Mouse (Mus musculus) lung, postnatal 10 days (tissue): ENCODE data around the gene Parp2.
A peak's percentile ranks its signal among the peaks of the same experiment; 100 is the strongest.
"Not testable (repeated sequence)": the region's sequence is repeated elsewhere in the genome, so short reads cannot be mapped to it uniquely, and the experiment has no call there.

Experiments used
- DNase-seq: peaks from one replicate; pipeline ENCODE4 v3.0.0; 2021

The Parp2 gene

DNA sequence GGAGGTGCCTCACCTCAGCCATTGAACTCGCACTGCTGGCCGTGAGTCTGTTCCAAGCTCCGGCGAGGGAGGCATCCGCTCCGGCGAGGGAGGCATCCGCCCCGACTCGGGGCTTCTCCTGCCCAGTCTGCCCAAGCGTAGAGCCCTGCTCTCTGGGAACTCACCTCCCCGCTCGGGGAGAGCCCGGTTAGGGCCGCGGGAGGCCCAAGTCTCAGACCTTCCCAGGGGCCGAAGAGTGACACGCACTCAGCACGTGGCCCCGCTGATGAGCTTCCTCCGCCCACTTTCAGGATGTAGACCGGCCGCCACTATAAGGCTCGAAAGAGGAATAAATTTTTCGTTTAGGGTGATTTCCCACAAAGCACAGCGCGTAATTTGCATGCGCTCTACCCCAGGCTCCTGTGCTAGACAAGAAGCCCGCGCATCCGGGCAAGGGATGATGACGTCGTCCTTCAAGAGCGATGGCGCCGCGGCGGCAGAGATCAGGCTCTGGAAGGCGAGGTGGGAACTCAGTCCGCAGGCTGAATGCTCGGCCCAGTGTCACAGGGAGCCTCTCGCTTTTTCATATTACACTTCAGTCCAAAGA lies at the start of gene Parp2, which contains the start of gene Ccnb1ip1:
Parp2 (plus strand) TSS at position 355 of the 586 bp plus-strand sequence.
Ccnb1ip1 (minus strand) TSS at position 246 of the 586 bp plus-strand sequence.
- peak; percentile 98 for DNase-seq

DNA sequence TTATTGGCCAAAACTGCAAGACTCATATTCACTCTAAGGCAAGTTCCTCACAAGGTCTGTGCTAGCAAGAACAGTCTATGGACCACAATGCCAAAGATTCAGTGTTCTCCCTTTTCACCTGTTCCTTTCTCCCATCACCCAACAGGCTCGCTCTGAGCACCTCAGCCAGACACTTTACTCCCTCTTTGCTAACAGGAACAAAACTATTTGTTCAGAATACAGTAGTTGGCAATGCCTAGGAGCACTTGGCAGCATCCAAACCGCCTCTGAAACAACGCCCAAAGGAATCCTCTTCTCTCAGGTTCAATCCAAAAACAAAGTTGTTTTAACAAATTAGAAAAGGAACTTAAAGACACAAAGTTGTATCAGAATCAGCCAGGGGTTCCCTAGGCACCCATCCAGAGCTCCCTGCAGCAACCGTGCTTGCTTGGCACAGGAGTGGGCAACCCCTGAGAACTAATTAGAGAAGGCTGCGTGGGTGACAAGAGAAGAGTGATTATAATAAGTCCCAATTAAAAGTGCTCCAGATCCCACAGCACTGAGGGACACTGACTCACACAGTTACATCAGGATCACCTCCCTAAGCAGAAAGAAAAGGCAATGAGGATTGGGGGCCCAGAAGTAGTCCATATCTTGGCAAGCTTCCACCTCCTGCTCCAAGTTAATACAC lies 49.1 kb upstream of the Parp2 start:
- no peak for DNase-seq

DNA sequence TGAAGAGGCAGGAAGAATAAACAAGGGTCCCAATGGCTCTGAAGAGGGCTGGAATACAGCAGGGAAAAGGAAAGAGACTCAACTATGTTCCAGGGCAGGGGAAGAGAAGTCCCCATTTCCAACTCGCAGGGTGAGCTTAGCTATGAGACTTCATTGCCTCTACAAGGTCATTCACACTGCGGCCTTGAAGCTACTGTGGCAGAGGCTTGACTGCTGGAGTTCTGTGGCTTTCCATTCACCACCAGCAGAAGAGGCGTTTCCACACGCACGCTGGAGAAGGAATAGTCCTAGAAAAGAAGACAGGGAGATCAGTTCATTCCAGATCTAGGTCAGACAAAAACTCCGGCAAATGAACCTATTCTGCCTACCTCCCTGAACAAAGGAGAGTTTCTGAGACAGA lies 41.9 kb upstream of the Parp2 start:
- DNase-seq = no peak

DNA sequence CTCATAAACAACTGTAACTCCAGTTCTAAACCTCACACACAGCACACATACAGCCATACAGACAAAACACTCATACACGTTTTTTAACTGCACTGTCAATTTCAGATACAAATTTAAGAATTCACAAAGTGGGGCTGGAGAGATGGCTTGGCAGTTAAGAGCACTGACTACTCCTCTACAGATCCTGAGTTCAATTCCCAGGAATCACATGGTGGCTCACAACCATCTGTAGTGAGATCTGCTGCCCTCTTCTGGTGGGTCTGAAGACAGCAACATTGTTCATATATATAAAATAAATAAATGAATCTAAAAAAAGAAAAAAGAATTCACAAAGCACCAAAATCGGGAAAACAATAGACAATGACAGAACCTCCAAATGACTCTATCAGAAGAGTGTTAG lies 36.3 kb upstream of the Parp2 start:
- peak; percentile 7 for DNase-seq

DNA sequence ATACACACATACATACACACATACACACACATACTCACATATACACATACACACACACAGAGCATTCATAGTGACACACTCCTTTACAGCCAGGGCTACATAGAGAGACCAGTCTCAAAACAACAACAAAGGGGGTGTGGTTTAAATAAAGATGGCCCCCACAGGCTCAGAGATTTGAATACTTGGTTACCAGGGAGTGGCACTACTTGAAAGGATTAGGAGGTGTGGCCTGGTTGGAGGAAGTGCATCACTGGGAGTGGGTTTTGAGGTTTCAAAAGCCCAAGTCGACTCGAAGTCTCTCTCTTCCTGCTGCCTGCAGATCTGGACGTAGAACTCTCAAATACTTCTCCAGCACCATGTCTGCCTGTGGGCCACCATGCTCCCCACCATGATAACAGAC lies 25.5 kb upstream of the Parp2 start:
- DNase-seq = no peak

DNA sequence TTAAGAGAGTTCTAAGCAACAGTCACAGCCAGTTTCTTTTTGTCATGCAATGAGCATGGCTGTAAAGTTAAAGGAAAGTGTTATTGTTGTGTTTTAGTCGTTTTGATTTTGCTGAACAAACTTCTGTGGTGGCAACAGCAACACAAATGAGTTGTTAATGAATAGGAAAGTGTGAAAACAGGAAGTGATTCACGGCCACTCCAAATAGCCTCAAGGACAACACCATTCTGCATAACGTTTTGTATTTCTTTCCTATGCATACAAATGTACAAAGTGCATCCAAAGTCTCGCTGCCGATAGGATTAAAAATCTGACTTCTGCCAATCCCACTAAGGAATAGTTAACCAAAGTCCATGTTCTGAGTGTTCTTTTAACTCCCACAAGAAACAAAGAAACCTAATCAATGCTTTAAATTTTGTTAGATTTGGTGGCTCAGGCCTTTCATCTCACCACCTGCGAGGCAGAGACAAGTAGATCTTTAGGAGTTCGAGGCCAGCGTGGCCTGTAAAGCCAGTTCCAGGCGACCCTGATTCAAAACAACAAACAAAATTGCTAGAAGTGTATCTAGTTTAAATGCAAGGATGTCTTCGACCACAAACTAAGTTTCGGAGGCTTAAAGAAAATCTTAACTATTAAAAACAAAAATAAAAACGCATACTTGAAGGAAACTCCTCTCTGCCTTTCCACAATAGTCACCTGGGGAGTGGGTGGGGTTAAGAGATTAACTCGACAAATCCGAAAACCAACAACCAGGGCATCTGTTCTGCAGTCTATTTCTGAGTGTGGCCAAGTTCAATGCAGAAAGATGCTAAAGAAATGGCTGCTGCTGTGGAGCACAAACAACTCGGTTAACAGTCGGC lies 23.0 kb upstream of the Parp2 start:
- DNase-seq = peak; percentile 15

DNA sequence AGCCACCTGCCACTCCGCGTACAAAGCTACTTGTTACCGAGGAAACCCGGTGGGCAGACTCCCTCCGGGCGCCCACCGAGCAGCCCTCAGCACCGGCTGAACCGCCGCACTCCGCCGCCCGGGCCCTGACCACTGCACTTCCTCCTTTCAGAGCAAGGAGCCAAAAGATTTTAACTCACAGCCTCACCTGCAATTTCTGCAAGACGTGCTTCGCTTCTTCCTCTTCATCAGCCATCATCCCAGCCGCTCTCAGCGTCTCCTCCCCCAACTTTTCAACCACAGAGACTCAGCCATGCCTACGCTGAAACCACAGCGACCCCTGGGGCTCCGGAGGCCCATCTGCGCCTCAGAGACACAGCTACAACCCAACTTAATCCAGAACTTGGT lies 22.4 kb upstream of the Parp2 start, which contains the start of gene Ttc5:
Ttc5 (minus strand) TSS at position 269 of the 387 bp plus-strand sequence.
- peak; percentile 94 for DNase-seq

DNA sequence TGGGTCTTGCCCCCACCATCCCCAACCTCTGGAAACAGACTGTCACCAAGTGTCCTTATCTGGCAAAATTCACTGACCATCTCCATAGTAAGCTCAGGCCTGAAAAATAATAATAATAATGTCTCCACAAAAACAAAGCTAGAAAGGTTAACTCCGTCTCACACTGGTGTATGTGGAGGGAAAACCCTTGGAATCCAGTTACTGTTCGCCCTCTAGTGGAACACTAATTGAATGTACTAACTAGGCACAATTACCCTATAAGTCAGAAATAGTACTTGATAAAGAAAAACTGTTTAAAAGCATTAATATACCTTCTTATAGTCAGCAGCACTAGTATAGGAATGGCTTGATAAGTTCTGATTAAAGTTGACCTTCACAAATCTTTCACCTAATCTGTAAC lies 19.5 kb upstream of the Parp2 start:
- no peak for DNase-seq

DNA sequence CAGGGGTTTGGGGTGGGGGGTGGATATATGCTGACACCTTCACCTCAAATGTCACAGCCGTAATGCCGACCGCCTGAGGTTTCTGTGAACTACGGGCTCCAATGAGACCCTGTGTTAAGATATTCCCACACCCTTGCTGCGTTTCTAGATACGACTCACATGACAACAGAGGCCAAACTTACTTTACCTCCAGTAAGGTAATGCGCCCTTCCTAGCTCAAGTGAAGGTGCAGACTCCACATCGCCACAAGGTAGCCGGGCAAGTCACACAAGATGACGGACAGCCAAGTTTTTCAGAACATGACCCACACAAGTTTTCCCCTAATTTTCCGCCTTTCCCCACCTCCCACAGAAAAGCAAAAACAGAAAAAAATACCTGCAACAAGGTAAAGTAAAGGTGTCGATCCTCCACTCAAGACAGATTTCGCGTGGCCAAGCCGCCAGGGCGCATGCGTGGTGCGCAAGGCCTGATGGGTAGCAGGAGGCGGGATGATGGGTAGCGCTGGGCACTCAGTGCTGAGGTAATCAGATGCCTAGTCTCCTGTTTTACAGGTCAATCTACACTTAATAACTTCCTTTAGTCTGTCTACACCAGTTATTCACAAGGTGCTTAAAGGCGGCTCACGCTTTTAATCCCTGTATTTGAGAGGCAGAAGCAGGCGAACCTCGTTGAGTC lies 12.2 kb upstream of the Parp2 start:
- no peak for DNase-seq

DNA sequence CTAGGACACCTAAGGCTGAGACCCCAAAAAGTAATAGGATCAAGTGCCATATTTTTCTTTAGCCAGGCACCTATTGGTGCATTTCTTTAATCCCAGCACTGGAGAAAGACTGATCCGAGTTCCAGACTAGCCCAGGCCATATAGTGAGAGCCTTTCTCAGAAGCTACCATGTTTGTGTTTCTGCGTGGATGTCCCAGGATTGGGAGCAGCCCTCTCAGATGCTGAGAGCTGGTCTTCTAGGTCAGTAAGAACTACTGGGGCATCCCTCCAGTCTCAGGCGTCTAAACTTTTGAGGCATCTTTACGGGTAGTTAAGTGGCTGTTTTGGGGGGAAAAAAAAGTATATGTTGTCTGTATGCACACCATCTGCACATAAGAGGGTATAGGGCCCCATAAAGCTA lies 11.7 kb upstream of the Parp2 start:
- DNase-seq = no peak

DNA sequence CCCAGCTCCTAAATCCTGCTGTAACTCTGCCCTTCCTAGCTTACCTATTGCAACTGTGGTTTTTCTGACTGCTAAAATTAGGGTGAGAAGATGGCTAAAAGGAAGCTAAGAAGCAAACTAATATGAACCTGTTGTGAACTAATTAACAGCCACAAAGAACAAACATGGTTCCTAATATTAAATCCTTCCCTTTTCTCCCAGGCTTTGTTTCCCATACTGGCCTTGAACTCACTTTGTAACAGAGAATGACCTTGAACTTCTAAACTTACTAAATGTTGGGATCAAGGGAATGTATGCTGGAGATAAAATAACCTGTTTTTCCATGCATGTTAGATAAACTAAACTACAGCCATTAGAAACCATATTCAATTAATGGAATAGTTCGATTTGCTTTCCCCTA lies 11.2 kb upstream of the Parp2 start:
- no peak for DNase-seq

DNA sequence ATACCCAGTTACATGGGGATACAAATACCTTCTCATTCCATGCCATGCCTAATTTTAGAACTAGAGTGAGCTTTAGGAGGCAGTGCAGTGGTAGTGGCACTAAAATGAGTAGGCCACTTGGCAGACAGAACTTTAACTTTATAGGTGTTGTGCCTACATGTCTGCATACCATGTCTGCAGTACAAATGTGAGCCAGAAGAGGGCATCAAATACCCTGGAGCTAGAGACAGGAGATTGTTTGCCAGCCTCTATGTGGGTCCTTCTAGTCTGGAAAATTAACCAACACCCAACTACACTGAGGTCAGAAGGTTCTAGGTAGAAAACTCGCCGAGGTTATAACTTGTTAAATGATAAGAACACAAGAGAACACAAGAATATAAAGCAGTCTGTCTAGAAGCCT lies 9.1 kb upstream of the Parp2 start:
- peak; percentile 21 for DNase-seq

DNA sequence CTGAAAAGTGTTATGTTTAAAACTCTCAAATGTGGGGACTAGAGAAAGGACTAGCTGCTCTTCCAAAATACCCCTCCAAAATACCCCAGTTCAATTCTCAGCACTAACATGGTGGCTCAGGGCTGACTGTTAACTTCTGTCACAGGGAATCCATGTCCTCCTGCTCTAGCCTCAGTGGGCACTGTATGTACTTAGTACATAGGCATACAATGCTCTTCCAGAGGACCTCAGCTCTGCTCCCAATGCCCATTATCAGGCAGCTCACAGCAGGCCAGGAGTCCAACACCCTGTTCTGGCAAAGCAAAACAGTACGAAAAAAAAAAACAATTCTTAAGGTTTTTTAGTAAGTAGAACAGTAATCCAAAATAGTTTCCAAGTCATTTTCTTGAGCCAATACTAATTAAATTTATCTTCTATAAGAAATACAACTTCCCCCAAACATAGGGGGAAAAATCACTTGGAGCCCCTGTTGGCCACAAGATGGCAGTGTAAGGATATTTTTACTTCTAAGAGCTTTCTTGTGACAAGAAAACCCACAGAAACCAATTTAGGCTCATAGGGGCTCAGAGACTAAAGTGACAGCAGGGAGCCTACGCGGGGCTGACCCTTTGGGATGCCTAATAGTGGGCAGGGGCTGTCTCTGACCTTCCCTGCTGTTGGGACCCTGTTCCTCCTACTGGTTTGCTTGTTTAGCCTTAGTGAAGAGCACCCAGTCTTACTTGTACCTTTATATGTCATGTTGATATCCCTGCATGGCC lies 8.0 kb upstream of the Parp2 start:
- peak; percentile 51 for DNase-seq

DNA sequence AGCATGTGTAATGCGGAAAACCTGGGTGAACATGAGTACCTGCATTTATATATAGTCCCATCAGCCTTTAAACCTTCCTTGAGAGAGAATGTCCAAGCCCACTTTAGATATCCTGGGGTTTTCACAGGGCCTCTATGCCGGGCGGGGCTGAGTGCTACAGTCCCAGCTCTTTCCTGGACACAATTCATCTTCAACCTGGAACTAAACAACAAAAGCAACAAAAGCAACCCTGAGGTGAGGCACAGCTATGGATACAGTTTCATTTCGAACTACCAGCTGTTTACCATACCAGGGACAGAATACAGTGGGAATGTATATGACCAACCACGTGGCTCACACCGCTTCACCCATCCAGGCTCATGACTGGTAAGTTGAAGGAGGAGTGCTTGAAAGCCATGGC lies 5.2 kb upstream of the Parp2 start:
- DNase-seq = no peak

DNA sequence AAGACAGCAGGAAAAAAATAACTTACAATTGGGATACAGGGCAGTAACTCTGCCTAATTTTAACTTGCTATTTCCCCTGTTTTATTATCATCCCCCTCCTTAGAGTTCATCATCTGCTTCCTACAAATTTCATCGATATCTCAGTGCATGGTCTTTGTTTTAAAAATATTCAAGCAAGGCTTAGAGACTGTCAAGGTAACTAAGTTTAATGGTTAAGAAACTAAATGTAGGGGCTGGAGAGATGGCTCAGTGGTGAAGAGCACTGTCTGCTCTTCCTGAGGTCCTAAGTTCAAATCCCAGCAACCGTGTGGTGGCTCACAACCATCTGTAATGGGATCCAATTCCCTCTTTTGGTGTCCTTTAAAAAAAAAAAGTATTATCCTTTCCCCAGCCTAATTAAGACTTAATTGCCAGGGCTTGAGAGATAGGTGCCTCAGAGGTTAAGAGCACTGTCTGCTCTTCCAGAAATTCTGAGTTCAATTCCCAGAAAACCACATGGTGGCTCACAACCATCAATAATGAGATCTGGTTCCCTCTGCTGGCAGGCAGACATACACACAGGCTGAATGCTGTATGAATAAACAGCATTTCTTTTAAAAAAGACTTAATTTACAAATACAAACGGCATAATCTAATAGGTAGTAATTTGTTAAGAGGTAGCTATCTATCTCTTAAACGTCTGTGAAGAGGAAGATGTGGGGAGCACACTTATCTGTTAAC lies 4.6 kb upstream of the Parp2 start:
- DNase-seq = peak; percentile 30

DNA sequence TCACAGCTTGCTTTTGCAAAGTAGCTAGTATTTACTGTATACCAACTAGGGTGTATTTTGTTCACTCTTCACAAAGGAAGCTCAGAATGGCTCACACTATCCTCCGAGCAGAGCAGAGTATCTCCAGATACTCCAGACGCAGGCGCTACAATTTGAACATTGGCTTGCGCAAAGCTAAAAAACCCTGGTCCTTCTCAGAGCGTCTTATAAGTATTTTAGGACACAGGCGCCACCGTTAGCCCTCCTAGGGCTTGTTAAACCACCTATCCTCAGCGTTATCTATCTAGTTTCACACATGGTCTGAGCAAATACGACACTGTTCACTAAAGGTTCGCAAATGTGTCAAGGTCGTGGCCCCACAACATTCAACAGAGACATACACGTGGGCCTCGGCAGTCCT lies 3.0 kb upstream of the Parp2 start:
- no peak for DNase-seq

DNA sequence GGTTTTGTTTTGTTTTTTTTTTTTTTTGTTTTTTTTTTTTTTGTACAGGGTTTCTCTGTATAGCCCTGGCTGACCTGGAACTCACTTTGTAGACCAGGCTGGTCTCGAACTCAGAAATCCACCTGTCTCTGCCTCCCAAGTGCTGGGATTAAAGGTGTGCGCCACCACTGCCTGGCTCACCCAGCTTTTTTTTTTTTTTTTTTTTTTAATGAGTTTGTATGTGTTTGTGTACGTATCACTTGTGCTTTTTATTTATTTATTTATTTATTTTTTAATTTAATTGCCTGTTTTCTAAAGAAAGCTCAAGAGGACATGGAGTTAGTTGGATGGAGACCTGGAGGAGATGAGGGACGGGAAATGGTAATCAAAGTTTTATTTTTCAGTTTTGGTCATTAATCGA lies 1.2 kb upstream of the Parp2 start:
- DNase-seq = not testable (repeated sequence)

DNA sequence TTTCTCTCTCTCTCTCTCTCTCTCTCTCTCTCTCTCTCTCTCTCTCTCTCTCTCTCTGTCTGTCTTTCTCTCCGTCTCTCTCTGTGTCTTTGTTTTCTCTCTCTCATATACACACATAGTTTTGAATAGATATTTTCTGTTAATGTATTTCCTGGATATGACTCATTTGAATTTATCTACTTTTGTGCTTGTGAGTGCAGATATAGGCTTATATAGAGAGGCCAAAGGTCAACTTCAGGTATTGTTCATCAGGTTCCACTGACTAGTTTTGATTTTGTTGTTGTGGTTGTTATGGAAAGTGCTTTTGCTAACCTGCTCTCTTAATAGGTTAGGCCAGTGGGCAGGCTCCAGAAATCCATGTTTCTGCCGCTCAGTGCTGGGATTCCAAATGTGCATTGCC lies 5.4 kb downstream of the Parp2 start:
- DNase-seq = no peak

DNA sequence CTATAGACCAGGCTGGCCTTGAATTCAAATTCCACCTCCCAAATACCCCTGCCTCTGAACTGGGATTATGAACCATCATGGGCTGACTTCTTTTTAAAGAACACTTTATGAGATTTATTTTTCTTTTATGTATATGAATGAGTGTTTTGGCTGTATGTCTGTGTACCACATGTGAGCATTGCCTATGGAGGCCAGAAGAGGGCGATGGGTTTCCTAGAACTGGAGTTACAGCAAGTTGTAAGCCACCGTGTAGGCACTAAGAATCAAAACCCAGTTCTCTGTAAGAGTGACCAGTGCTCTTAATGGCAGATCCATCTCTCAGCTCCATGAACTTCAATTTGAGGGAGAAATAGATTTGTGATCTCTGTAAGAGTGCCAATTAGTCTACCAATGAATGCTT lies 15.6 kb downstream of the Parp2 start:
- DNase-seq = no peak

DNA sequence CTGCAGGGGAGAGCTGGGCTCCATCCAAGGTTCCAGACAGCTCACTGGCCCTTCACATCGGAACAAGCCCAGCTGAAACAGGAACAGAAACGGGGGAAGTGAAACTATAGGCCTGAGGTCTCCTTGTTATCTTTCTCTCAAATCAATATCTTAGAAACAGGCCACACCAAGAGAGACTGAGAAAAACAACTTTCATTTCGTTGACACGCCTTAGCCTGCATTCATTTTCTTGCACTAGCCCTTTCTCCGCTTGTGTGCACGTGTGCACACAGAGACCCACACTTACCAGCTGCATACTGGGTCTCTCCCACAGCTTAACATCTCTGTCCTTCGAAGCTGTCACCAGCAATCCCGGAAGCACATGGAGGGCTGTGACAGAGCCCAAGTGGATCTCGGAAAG lies 16.6 kb downstream of the Parp2 start:
- no peak for DNase-seq

DNA sequence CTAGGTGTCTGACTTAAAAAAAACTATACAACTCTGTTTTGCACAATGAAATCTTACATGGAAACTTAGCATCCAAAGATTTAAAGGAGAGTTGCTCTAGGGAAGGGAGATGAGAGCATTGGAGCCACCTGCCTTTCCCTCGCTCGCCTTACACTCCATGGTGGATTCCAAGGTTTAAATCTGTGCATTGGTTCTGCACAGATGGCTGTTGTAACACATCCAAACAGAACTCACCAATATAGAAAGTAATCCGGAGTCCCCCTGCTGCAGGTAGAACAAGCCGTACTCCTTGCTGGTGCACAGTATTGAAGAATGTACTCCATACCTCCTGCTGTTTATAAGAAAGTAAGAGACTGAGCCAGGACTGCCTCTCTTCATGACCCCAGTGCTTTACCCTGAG lies 18.9 kb downstream of the Parp2 start:
- DNase-seq = no peak

DNA sequence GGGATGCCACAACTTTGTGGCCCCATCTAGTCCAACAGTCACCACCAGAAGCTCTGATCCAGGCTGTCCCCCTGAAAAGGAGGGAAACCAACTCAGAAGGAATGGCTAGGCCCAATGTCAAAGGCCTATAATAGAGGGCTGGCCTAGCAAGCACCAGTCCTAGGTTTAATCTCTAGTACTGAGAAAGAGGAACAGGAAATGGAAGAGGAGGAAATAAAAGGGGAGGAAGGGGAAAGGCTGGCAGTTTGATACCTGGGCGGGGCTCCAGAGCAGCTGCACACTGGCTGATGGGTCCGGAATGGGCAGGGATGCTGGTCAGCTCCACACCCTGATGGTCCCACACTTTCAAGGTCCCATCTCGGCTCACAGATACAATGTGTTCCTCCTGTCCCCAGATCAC lies 22.2 kb downstream of the Parp2 start:
- DNase-seq = no peak
